Mouse (Mus musculus): ENCODE data around the gene Hoxd12. TPM values are rescaled to one million over a fixed set of nuclear protein-coding genes. Genes with fewer than 3 reads are reported as not detected.

The Hoxd12 gene
- polyA plus RNA-seq (2012; rRNA removed): not detected in 2 replicates

GRCm38 (mm10) chr2:74674881-74675665 is at the start of gene Hoxd12:
TSS of gene Hoxd12 (plus strand) at chr2:74675013.
- no peak for TF ChIP-seq POLR2A (IDR thresholded peaks at IDR 0.05; ENCODE audit: borderline replicate concordance, extremely low read depth, low read depth, low read length)
- no peak for TF ChIP-seq CTCF (IDR thresholded peaks at IDR 0.05; ENCODE audit: insufficient read depth, low read length)
- Histone ChIP-seq H3K4me3 (replicated peaks; ENCODE audit: extremely low read depth, low read depth, low read length) (no peak within 1 kb of the TSS), H3K4me1 (ENCODE audit: control insufficient read depth, insufficient read depth, low read length) (no peaks in the 10 kb centered on the region)
- DNase-seq: no peak
- WGBS: 6% methylated on average over 47 of the region's 47 CpGs

GRCm38 (mm10) chr2:74635412-74635811 is 39.4 kb upstream of the Hoxd12 start:
- Histone ChIP-seq H3K4me3 (replicated peaks; ENCODE audit: extremely low read depth, low read depth, low read length) (no peak overlapping the region), H3K4me1 (ENCODE audit: control insufficient read depth, insufficient read depth, low read length) (no peaks in the 10 kb centered on the region)
- no peak for DNase-seq
- WGBS: 65% methylated on average over 4 of the region's 4 CpGs
- TF ChIP-seq POLR2A (IDR thresholded peaks at IDR 0.05; ENCODE audit: borderline replicate concordance, extremely low read depth, low read depth, low read length): no peak
- no peak for TF ChIP-seq CTCF (IDR thresholded peaks at IDR 0.05; ENCODE audit: insufficient read depth, low read length)

- WGBS: 64% methylated on average over 5 of the region's 5 CpGs
- no peaks in the 10 kb centered on the region for H3K4me1 ChIP-seq (ENCODE audit: control insufficient read depth, insufficient read depth, low read length)
- TF ChIP-seq CTCF (IDR thresholded peaks at IDR 0.05; ENCODE audit: insufficient read depth, low read length) (no peak), POLR2A (IDR thresholded peaks at IDR 0.05; ENCODE audit: borderline replicate concordance, extremely low read depth, low read depth, low read length) (no peak)
- H3K4me3 ChIP-seq (replicated peaks; ENCODE audit: extremely low read depth, low read depth, low read length): no peak overlapping the region
- DNase-seq: no peak
Measured at GRCm38 (mm10) chr2:74642431-74642830, 32.4 kb upstream of the Hoxd12 start.

GRCm38 (mm10) chr2:74645631-74646030 is 29.2 kb upstream of the Hoxd12 start:
- DNase-seq: no peak
- WGBS: 71% methylated on average over 3 of the region's 3 CpGs
- TF ChIP-seq CTCF (IDR thresholded peaks at IDR 0.05; ENCODE audit: insufficient read depth, low read length) (no peak), POLR2A (IDR thresholded peaks at IDR 0.05; ENCODE audit: borderline replicate concordance, extremely low read depth, low read depth, low read length) (no peak)
- Histone ChIP-seq H3K4me1 (ENCODE audit: control insufficient read depth, insufficient read depth, low read length) (no peaks in the 10 kb centered on the region), H3K4me3 (replicated peaks; ENCODE audit: extremely low read depth, low read depth, low read length) (no peak overlapping the region)

- DNase-seq: no peak
- Histone ChIP-seq H3K4me3 (replicated peaks; ENCODE audit: extremely low read depth, low read depth, low read length) (no peak overlapping the region), H3K4me1 (ENCODE audit: control insufficient read depth, insufficient read depth, low read length) (no peaks in the 10 kb centered on the region)
- TF ChIP-seq POLR2A (IDR thresholded peaks at IDR 0.05; ENCODE audit: borderline replicate concordance, extremely low read depth, low read depth, low read length) (no peak), CTCF (IDR thresholded peaks at IDR 0.05; ENCODE audit: insufficient read depth, low read length) (no peak)
- 21% methylated on average over 7 of the region's 7 CpGs for WGBS
Measured at GRCm38 (mm10) chr2:74647082-74647864, 27.5 kb upstream of the Hoxd12 start.

- no peaks in the 10 kb centered on the region; the same call in 1 of the 2 replicates for H3K4me1 ChIP-seq (ENCODE audit: control insufficient read depth, insufficient read depth, low read length)
- WGBS: 38% methylated on average over 2 of the region's 2 CpGs
- no peak for DNase-seq
- no peak overlapping the region for H3K4me3 ChIP-seq (replicated peaks; ENCODE audit: extremely low read depth, low read depth, low read length)
- TF ChIP-seq CTCF (IDR thresholded peaks at IDR 0.05; ENCODE audit: insufficient read depth, low read length) (no peak), POLR2A (IDR thresholded peaks at IDR 0.05; ENCODE audit: borderline replicate concordance, extremely low read depth, low read depth, low read length) (no peak)
Measured at GRCm38 (mm10) chr2:74652996-74653340, 21.8 kb upstream of the Hoxd12 start.

GRCm38 (mm10) chr2:74653781-74654535 is 20.9 kb upstream of the Hoxd12 start:
- TF ChIP-seq POLR2A (IDR thresholded peaks at IDR 0.05; ENCODE audit: borderline replicate concordance, extremely low read depth, low read depth, low read length) (no peak), CTCF (IDR thresholded peaks at IDR 0.05; ENCODE audit: insufficient read depth, low read length) (no peak)
- WGBS: 18% methylated on average over 17 of the region's 17 CpGs
- Histone ChIP-seq H3K4me1 (ENCODE audit: control insufficient read depth, insufficient read depth, low read length) (no peaks in the 10 kb centered on the region; the same call in 1 of the 2 replicates), H3K4me3 (replicated peaks; ENCODE audit: extremely low read depth, low read depth, low read length) (no peak overlapping the region)
- DNase-seq: no peak

- no peaks in the 10 kb centered on the region; the same call in 1 of the 2 replicates for H3K4me1 ChIP-seq (ENCODE audit: control insufficient read depth, insufficient read depth, low read length)
- WGBS: 8% methylated on average over 20 of the region's 20 CpGs
- DNase-seq: no peak
- TF ChIP-seq POLR2A (IDR thresholded peaks at IDR 0.05; ENCODE audit: borderline replicate concordance, extremely low read depth, low read depth, low read length): no peak
- no peak for TF ChIP-seq CTCF (IDR thresholded peaks at IDR 0.05; ENCODE audit: insufficient read depth, low read length)
- no peak overlapping the region for H3K4me3 ChIP-seq (replicated peaks; ENCODE audit: extremely low read depth, low read depth, low read length)
Measured at GRCm38 (mm10) chr2:74654743-74655419, 19.9 kb upstream of the Hoxd12 start.

- TF ChIP-seq POLR2A (IDR thresholded peaks at IDR 0.05; ENCODE audit: borderline replicate concordance, extremely low read depth, low read depth, low read length) (no peak), CTCF (IDR thresholded peaks at IDR 0.05; ENCODE audit: insufficient read depth, low read length) (no peak)
- no peak overlapping the region for H3K4me3 ChIP-seq (replicated peaks; ENCODE audit: extremely low read depth, low read depth, low read length)
- no peak for DNase-seq
- H3K4me1 ChIP-seq (ENCODE audit: control insufficient read depth, insufficient read depth, low read length): no peaks in the 10 kb centered on the region; the same call in 1 of the 2 replicates
- 2% methylated on average over 44 of the region's 47 CpGs for WGBS
Measured at GRCm38 (mm10) chr2:74655420-74655781, 19.4 kb upstream of the Hoxd12 start.
